Mouse (Mus musculus) Patski (cell line): ENCODE data around the gene Synrg. TPM values are rescaled to one million over a fixed set of nuclear protein-coding genes. Genes with fewer than 3 reads are reported as not detected.

ENCODE experiments used
- ATAC-seq: fragments of 100-300 bp; one replicate; pipeline ENCODE4 v1.8.0; 2021
- CTCF ChIA-PET: fragments of 350-600 bp; sonication (Branson Sonifier 250); formaldehyde crosslinking; loops from one replicate; lab custom pipeline; 2022; ENCODE audit warnings: inconsistent platforms; lab: Charles Lee
- POLR2A ChIA-PET: fragments of 350-600 bp; sonication (Branson Sonifier 250); formaldehyde crosslinking; loops from one replicate; lab custom pipeline; 2022; ENCODE audit warnings: antibody characterized with exemption, inconsistent platforms; lab: Charles Lee
- DNase-seq: peaks from one replicate; pipeline ENCODE4 v3.0.0-alpha.2; 2011; ENCODE audit warnings: low read depth, low spot score
- H3K27me3 ChIP-seq: fragments of 371-371 bp; one replicate; pipeline ENCODE4 v1.5.1; 2021
- CTCF ChIP-seq: fragments of 100-300 bp; IDR thresholded peaks from one replicate; pipeline ENCODE4 v1.5.1; 2021
- in situ Hi-C: fragments of 300-500 bp; cut with MboI; formaldehyde crosslinking; loops from 3 replicates; pipeline ENCODE4 v1.11.1; 2018; ENCODE audit warnings: low pct_unique_long_range_greater_than_20kb, mixed read lengths
- polyA plus RNA-seq: library from polyadenylated mRNA; unstranded; gene quantifications from one replicate; pipeline ENCODE4 v1.2.3, GENCODE M21; 2021

Gene Synrg
- polyA plus RNA-seq, 1 experiment from 2014 or later: 34.3 TPM

GRCm38 (mm10) chr11:83977810-83978209, 13.6 kb downstream of the Synrg start:
- H3K27me3 ChIP-seq: no peaks in the 10 kb centered on the region
- DNase-seq: no peak
- no peak for TF ChIP-seq CTCF
- ChIA-PET POLR2A (no interaction called here), CTCF (interaction anchor here (1.3 to 2.0 kb wide), 2 partner anchors 10 to 135 kb away, joined by 3 to 5 read pairs; no protein-coding TSS in a partner anchor)
- in situ Hi-C loops: no loop called here
- no peak for ATAC-seq

DNA sequence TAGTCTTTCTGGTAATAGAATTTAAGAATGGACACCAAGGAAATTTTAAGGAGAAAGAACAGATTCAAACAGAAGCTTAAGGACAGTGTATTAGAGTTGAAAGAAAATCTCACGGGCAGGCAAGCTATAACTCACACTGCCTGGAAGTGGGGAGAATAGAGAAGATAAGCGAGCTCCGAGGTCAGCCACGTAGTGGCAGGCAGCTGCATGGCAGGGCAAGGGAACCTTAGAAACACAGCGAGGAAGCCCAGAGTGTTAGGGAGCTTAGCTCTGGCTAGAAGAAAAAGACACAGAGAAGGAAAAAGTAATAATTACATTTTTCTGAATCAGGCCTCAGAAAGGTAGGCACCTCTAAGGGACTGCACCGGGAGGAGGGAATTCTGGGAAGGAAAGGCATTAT, 15.8 kb downstream of the Synrg start:
- ChIA-PET POLR2A (no interaction called here), CTCF (interaction anchor here (0.9 to 1.2 kb wide), 2 partner anchors 12 to 19 kb away, joined by 3 to 4 read pairs; no protein-coding TSS in a partner anchor)
- no peak for TF ChIP-seq CTCF
- ATAC-seq (no peak), DNase-seq (no peak)
- H3K27me3 ChIP-seq: no peaks in the 10 kb centered on the region
- in situ Hi-C loops: no loop called here

DNA sequence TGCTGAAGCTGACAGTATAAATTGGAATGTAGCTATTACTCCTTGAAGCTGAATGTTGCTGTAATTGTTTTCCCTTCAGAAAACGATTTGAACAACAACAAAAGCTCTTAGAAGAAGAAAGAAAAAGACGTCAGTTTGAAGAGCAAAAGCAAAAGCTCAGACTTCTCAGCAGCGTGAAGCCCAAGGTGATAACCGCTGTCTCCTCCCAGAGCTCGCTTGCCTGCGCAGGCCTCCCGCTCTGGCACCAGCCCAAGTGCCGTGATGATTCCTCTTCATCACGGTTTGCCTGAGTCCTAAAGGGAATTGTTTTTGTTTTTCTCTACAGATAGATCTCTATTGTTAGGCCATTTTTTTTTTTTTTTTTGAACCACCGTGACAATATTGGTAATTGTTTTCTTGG, 17.1 kb downstream of the Synrg start:
- TF ChIP-seq CTCF: no peak
- in situ Hi-C loops: no loop called here
- H3K27me3 ChIP-seq: no peaks in the 10 kb centered on the region
- ChIA-PET POLR2A (no interaction called here), CTCF (interaction anchor here (0.6 kb wide), 1 partner anchor 143 kb away, joined by 3 read pairs; no protein-coding TSS in a partner anchor)
- ATAC-seq (no peak), DNase-seq (no peak)

- no peaks in the 10 kb centered on the region for H3K27me3 ChIP-seq
- no peak for DNase-seq
- in situ Hi-C loops: no loop called here
- ChIA-PET POLR2A (interaction anchor here (1.6 kb wide), 1 partner anchor 10 kb away, joined by 4 read pairs; no protein-coding TSS in a partner anchor), CTCF (interaction anchor here (2.3 kb wide), 1 partner anchor 17 kb away, joined by 11 read pairs; no protein-coding TSS in a partner anchor)
- TF ChIP-seq CTCF: no peak
- no peak for ATAC-seq
Observed at GRCm38 (mm10) chr11:83991701-83992100, 27.5 kb downstream of the Synrg start.

GRCm38 (mm10) chr11:83993428-83993827, 29.2 kb downstream of the Synrg start:
- POLR2A ChIA-PET: no interaction called here
- in situ Hi-C loops: no loop called here
- no peak for ATAC-seq
- no peaks in the 10 kb centered on the region for H3K27me3 ChIP-seq
- CTCF ChIA-PET: interaction anchor here (0.7 kb wide), 2 partner anchors 16 to 26 kb away, joined by 3 read pairs; no protein-coding TSS in a partner anchor
- TF ChIP-seq CTCF: no peak
- no peak for DNase-seq

GRCm38 (mm10) chr11:83994481-83994880, 30.3 kb downstream of the Synrg start:
- ATAC-seq: no peak
- no peak for DNase-seq
- ChIA-PET CTCF (no interaction called here), POLR2A (no interaction called here)
- no peak for TF ChIP-seq CTCF
- H3K27me3 ChIP-seq: no peaks in the 10 kb centered on the region
- in situ Hi-C loops: no loop called here

DNA sequence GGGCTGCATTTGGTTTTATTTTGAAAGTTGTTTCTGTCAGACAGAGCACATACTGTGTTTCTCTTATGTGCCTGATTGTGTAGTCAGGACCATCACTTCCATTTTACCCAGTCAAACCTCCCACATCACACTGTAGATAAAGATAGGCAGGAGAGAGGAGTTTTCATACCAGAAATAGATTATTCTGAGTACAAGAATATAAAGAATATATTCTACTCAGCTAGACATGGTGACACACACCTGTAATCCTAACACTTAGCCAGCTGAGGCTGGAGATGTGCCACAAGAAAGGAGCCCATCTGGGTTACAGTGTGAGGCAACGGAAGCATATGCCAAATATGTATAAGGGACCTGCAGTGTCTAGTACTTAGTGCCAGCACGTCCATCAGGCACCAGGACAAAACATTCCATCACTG, 31.3 kb downstream of the Synrg start:
- in situ Hi-C loops: no loop called here
- TF ChIP-seq CTCF: no peak
- CTCF ChIA-PET: no interaction called here
- H3K27me3 ChIP-seq: no peaks in the 10 kb centered on the region
- POLR2A ChIA-PET: no interaction called here
- DNase-seq (no peak), ATAC-seq (no peak)

- no peak for ATAC-seq
- no peak for DNase-seq
- in situ Hi-C loops: no loop called here
- POLR2A ChIA-PET: no interaction called here
- no peak for TF ChIP-seq CTCF
- CTCF ChIA-PET: interaction anchor here (1.1 to 1.5 kb wide), 2 partner anchors 21 to 35 kb away, joined by 3 read pairs; no protein-coding TSS in a partner anchor
- no peaks in the 10 kb centered on the region for H3K27me3 ChIP-seq
Observed at GRCm38 (mm10) chr11:83997171-83997868, 33.1 kb downstream of the Synrg start.

DNA sequence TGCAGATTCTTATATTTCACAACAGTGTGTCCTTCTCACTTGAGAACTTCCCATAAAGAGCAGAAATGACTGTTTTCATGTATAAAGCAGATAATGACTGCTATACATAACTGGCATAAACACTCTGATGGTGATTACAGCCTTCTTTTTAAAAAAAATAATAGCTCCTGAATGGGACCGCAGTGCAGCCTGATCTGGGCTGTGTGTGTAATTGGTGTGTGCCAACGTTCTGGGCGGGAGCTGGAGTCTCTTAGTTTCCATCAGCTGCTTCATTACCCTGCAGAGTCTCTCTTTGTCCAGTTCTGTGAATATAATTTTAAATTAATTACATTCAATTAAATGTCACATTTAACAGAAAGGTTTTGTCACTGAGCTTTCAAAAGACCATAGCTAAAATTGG, 34.8 kb downstream of the Synrg start:
- TF ChIP-seq CTCF: no peak
- no peak for ATAC-seq
- CTCF ChIA-PET: interaction anchor here (0.9 kb wide), 2 partner anchors 19 to 33 kb away, joined by 3 to 4 read pairs; no protein-coding TSS in a partner anchor
- H3K27me3 ChIP-seq: no peaks in the 10 kb centered on the region
- in situ Hi-C loops: no loop called here
- POLR2A ChIA-PET: interaction anchor here (0.6 kb wide), 1 partner anchor 12 kb away, joined by 3 read pairs; no protein-coding TSS in a partner anchor
- DNase-seq: no peak

- ATAC-seq (no peak), DNase-seq (no peak)
- TF ChIP-seq CTCF: no peak
- in situ Hi-C loops: no loop called here
- H3K27me3 ChIP-seq: no peaks in the 10 kb centered on the region
- CTCF ChIA-PET: interaction anchor here (0.8 to 1.9 kb wide), 7 partner anchors 14 to 215 kb away, joined by 3 to 5 read pairs (median 4); no protein-coding TSS in a partner anchor
- POLR2A ChIA-PET: interaction anchor here (0.6 kb wide), 1 partner anchor 11 kb away, joined by 3 read pairs; no protein-coding TSS in a partner anchor
Observed at GRCm38 (mm10) chr11:83999411-83999915, 35.2 kb downstream of the Synrg start.

DNA sequence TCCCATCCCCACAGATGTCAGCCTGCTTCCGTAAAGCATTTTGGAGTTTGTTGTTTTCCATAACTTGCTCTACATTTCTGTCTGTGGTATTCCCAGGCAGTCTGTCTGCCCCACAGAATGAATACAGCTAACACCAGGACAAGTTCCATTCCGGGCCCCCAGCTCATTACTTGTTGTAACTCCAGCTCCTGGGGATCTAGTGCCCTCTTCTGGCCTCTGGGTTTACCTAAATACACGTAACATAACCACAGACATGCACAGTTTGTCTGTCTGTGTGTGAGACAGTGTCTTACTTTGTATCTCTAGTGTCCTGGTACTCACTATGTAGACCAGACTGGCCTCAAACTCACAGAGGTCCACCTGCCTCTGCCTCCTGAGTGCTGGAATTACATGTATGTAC, 37.0 kb downstream of the Synrg start:
- no peak for DNase-seq
- in situ Hi-C loops: no loop called here
- POLR2A ChIA-PET: no interaction called here
- no peak for ATAC-seq
- no peaks in the 10 kb centered on the region for H3K27me3 ChIP-seq
- peak; percentile 59 for TF ChIP-seq CTCF
- CTCF ChIA-PET: interaction anchor here (1.1 to 1.9 kb wide), 3 partner anchors 12 to 217 kb away, joined by 3 to 5 read pairs (median 4); no protein-coding TSS in a partner anchor
